Mouse (Mus musculus): ENCODE measurements around the gene Atad3a.
A peak's percentile ranks its signal among the peaks of the same experiment; 100 is the strongest.
"Not testable (repeated sequence)": the region's sequence is repeated elsewhere in the genome, so short reads cannot be mapped to it uniquely, and the experiment has no call there.

Gene Atad3a

GRCm38 (mm10) chr4:155774971-155775740 is 14.3 kb upstream of the Atad3a start:
- no peak for DNase-seq (ENCODE audit: low spot score)

GRCm38 (mm10) chr4:155774280-155774754 is 13.4 kb upstream of the Atad3a start, which contains the start of gene Vwa1:
Gene Vwa1, minus strand, starts transcription at chr4:155774698.
- DNase-seq (ENCODE audit: low spot score), result peak; percentile 93

GRCm38 (mm10) chr4:155773335-155774078 is 12.6 kb upstream of the Atad3a start:
- peak; percentile 17 for DNase-seq (ENCODE audit: low spot score)

- no peak for DNase-seq (ENCODE audit: low spot score)
Observed at GRCm38 (mm10) chr4:155772786-155773185, 11.9 kb upstream of the Atad3a start.

- no peak for DNase-seq (ENCODE audit: low spot score)
Observed at GRCm38 (mm10) chr4:155771706-155772105, 10.8 kb upstream of the Atad3a start.

- no peak for DNase-seq (ENCODE audit: low spot score)
Observed at GRCm38 (mm10) chr4:155770626-155771025, 9.7 kb upstream of the Atad3a start.

- DNase-seq (ENCODE audit: low spot score), result peak; percentile 96
Observed at GRCm38 (mm10) chr4:155769880-155770512, 9.1 kb upstream of the Atad3a start.

- no peak for DNase-seq (ENCODE audit: low spot score)
Observed at GRCm38 (mm10) chr4:155769496-155769879, 8.6 kb upstream of the Atad3a start.

- no peak for DNase-seq (ENCODE audit: low spot score)
Observed at GRCm38 (mm10) chr4:155762357-155762756, 1.5 kb upstream of the Atad3a start.

- DNase-seq (ENCODE audit: low spot score), result no peak
Observed at GRCm38 (mm10) chr4:155761356-155762099, 635 bp upstream of the Atad3a start.

- peak; percentile 22 for DNase-seq (ENCODE audit: low spot score)
Observed at GRCm38 (mm10) chr4:155759862-155760612, 856 bp downstream of the Atad3a start.

GRCm38 (mm10) chr4:155757011-155757410 is 3.9 kb downstream of the Atad3a start:
- no peak for DNase-seq (ENCODE audit: low spot score)

- no peak for DNase-seq (ENCODE audit: low spot score)
Observed at GRCm38 (mm10) chr4:155746575-155747490, 14.1 kb downstream of the Atad3a start.

GRCm38 (mm10) chr4:155746036-155746548 is 14.8 kb downstream of the Atad3a start:
- no peak for DNase-seq (ENCODE audit: low spot score)

GRCm38 (mm10) chr4:155745136-155745535 is 15.8 kb downstream of the Atad3a start:
- DNase-seq (ENCODE audit: low spot score), result no peak

- no peak for DNase-seq (ENCODE audit: low spot score)
Observed at GRCm38 (mm10) chr4:155744474-155744873, 16.4 kb downstream of the Atad3a start.

- DNase-seq (ENCODE audit: low spot score), result no peak
Observed at GRCm38 (mm10) chr4:155742684-155743083, 18.2 kb downstream of the Atad3a start.

GRCm38 (mm10) chr4:155740681-155741080 is 20.2 kb downstream of the Atad3a start:
- DNase-seq (ENCODE audit: low spot score), result not testable (repeated sequence)

GRCm38 (mm10) chr4:155739741-155740636 is 20.9 kb downstream of the Atad3a start:
- no peak for DNase-seq (ENCODE audit: low spot score)
